Mouse (Mus musculus): ENCODE measurements around the gene Cep44. TPM values are rescaled to one million over a fixed set of nuclear protein-coding genes. Genes with fewer than 3 reads are reported as not detected.

Cep44 gene
- 28.7 and 31.7 TPM in 2 replicates for polyA plus RNA-seq (2015; fragmentation: Nextera tagmentation; extraction: Ambion mirVana)

DNA sequence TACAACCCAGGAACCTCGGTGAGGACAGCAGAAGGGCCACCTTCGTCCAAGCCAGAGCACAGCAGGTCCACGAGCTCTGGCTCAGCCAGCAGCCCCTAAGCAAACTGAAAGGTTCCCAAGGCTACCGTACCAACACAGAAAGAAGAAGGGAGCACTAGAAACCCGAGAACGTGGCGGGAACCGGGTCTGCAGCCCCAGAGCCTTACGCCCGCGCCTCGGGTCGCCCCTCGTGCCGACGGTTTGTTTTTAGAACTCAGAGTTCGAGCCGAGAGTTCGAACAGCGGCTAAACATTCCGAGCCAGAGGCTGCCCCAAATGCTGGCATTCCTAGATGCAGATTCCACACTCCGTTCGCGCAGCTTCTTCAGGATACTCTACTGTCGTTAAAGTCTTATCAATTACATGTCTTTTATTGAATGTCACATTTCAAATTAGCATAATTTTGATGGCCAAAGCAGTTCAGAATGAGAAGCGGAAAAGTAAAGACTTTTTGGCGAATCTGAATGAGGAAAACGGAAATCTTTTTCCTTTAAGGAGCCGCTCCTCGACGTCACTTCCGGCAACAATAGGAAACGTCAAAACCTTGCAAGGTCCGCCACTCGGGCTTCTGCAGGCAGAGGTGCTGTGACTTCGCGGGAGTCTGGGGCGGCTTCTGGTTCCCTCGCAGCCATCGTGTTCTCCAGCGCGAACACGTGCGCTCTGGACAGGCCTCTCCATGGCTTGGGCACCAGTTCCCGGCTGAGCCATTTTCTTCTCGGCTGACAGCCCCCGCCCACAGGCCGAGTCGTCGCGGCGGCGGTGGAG lies at the start of gene Cep44, which contains the start of gene Fbxo8:
TSS of gene Cep44 (minus strand) at position 490 of the 803 bp plus-strand sequence.
TSS of gene Fbxo8 (plus strand) at position 533 of the 803 bp plus-strand sequence.
- Histone ChIP-seq H3K27me3 (no peaks in the 10 kb centered on the region), H3K4me2 (peak within 1 kb of the TSS; percentile 53), H3K27ac (peak within 1 kb of the TSS; percentile 93), H3K4me1 (peaks cover 11% of the 10 kb centered on the region), H3K36me3 (no peaks in the 10 kb centered on the region; the same call in 1 of the 2 replicates), H3K9me3 (no peaks in the 10 kb centered on the region), H3K9ac (peak within 1 kb of the TSS; percentile 62), H3K4me3 (peak within 1 kb of the TSS; percentile 74)
- WGBS: under 1% methylated on average over 53 of the region's 53 CpGs
- peak; percentile 84 for ATAC-seq (ENCODE audit: insufficient number of reproducible peaks, low FRiP score, low TSS enrichment, low read depth)

DNA sequence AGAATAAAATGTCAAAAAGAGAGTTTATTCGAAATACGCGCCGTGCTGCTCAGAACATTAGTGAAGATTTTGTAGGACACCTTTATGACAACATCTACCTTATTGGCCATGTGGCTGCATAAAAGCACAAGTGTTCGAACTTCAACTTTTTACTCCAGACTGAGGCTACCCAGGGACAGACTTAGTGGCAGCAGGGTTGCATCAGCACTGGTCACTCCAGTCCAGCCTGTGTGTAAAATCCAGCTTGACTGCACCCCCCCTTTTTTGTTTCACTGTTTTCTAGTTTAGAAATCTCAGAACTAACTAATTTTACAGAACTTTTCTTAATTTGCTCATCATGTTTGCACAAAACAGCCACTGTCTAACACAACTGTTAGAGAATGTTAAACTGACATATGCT lies 40.7 kb upstream of the Cep44 start:
- Histone ChIP-seq H3K4me1 (no peaks in the 10 kb centered on the region), H3K4me3 (no peak overlapping the region), H3K9ac (no peak overlapping the region), H3K36me3 (no peaks in the 10 kb centered on the region), H3K27me3 (no peaks in the 10 kb centered on the region), H3K4me2 (no peak overlapping the region), H3K27ac (no peak overlapping the region), H3K9me3 (no peaks in the 10 kb centered on the region)
- 97% methylated on average over 5 of the region's 5 CpGs for WGBS
- ATAC-seq (ENCODE audit: insufficient number of reproducible peaks, low FRiP score, low TSS enrichment, low read depth): no peak

DNA sequence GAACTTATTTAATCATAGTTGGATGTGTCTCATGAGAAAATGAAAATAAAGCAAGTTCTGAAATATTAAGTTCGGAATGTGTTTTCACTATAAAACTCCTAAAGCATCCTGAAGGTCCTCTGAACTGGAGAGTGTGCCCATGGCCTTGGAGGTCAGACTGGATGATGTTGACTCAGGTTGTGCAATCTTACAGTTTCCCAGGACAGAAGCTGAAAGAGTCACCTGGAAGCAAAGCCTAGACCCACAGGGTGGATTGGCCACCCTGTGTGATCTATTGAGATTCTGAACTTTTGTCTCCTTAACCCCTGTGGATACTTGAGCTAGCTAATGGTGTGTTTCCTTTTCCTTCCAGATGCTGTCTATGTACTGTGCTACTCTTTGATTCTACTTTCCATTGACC lies 40.2 kb upstream of the Cep44 start:
- WGBS: 88% methylated on average over 1 of the region's 1 CpGs
- Histone ChIP-seq H3K4me3 (no peak overlapping the region), H3K9me3 (no peaks in the 10 kb centered on the region), H3K27me3 (no peaks in the 10 kb centered on the region), H3K36me3 (no peaks in the 10 kb centered on the region), H3K4me1 (no peaks in the 10 kb centered on the region), H3K4me2 (no peak overlapping the region), H3K9ac (no peak overlapping the region), H3K27ac (no peak overlapping the region)
- ATAC-seq (ENCODE audit: insufficient number of reproducible peaks, low FRiP score, low TSS enrichment, low read depth): no peak

DNA sequence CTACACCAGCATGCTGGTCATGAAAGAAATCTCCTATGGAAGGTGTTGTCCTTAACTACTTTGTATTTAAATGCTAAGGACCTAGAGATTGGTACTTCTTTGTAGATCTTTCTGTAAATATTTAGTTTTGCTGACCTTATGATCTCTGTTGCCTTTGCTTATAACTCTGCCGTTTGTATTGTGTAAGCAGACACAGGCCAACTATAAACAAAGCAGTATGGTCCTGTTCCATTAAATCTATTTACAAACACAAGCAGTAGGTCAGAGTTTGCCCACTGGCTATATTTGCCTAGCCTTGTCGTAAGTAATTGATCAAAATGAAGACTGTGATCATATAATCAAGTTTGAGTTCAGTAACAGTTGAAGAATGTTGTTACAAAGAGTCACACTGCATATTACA lies 38.2 kb upstream of the Cep44 start:
- H3K4me2 ChIP-seq: no peak overlapping the region
- WGBS: 59% methylated on average over 2 of the region's 2 CpGs
- no peak overlapping the region for H3K4me3 ChIP-seq
- H3K9me3 ChIP-seq: no peaks in the 10 kb centered on the region
- H3K27ac ChIP-seq: no peak overlapping the region
- H3K9ac ChIP-seq: no peak overlapping the region
- no peak for ATAC-seq (ENCODE audit: insufficient number of reproducible peaks, low FRiP score, low TSS enrichment, low read depth)
- H3K36me3 ChIP-seq: no peaks in the 10 kb centered on the region
- no peaks in the 10 kb centered on the region for H3K4me1 ChIP-seq
- no peaks in the 10 kb centered on the region for H3K27me3 ChIP-seq

DNA sequence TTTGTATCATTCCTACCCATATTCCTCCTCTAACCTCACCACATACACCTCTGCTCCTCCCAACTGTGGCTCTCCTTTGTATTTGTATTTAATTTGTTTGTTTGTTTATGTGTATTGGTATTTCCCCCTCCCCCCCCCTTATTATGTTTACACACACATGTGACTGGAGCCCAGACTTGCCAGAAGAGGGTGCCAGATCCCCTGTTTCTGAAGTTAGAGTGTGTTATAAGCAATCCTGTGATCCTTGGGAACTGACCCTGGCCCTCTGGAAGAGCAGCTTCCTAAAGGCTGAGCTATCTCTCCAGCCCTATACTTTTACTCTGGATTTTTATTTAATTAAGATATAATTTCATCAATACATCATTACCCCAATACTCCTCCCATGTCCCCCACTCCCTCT lies 32.0 kb upstream of the Cep44 start:
- H3K4me2 ChIP-seq: no peak overlapping the region

DNA sequence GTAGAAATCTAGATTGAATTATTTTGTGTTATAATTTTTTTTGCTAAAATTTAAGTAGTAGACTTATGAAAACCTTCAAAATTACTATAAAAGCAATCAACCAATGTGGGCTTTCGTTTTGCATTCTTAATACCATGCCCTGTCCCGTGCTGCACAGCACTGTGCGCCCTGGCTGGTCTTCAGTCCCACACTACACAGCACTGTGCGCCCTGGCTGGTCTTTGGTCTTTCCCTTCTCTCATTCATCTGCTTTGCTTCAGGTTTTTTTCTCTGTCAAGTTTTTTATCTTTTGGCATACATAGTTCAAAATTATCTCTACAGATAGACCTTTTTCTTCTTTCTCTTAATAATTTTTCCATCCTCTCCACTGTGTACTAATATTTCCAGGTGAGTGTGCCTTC lies 30.1 kb upstream of the Cep44 start:
- H3K4me2 ChIP-seq: no peak overlapping the region
- H3K27me3 ChIP-seq: no peaks in the 10 kb centered on the region
- no peaks in the 10 kb centered on the region for H3K4me1 ChIP-seq
- no peaks in the 10 kb centered on the region for H3K9me3 ChIP-seq
- no peak overlapping the region for H3K27ac ChIP-seq
- no peak overlapping the region for H3K9ac ChIP-seq
- 86% methylated on average over 4 of the region's 4 CpGs for WGBS
- no peak for ATAC-seq (ENCODE audit: insufficient number of reproducible peaks, low FRiP score, low TSS enrichment, low read depth)
- no peak overlapping the region for H3K4me3 ChIP-seq
- no peaks in the 10 kb centered on the region for H3K36me3 ChIP-seq

More for the DNA sequence above, 32.0 kb upstream of the Cep44 start:
- no peak for ATAC-seq (ENCODE audit: insufficient number of reproducible peaks, low FRiP score, low TSS enrichment, low read depth)
- Histone ChIP-seq H3K9ac (no peak overlapping the region), H3K4me1 (no peaks in the 10 kb centered on the region), H3K27ac (no peak overlapping the region), H3K4me3 (no peak overlapping the region), H3K9me3 (no peaks in the 10 kb centered on the region), H3K36me3 (no peaks in the 10 kb centered on the region), H3K27me3 (no peaks in the 10 kb centered on the region)

DNA sequence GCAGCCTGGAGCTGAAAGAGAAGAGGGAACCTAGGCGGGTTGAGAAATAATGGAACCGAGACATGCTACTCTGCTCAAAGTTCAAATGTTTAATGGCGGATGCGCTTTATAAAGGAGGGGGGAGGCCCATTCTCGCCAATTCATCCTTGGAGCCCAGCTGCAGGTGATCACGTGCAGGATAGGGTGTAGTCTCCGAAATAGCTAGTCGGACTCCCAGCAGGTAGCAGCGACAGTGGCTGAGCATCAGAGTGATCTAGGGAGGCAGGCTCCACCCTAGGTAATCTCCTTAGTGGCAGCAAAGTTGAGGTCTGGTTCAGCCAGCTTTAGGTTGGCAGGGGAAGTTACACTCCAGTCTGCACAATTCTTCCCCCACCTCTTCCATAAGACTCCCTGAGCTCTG lies 16.0 kb upstream of the Cep44 start:
- H3K27ac ChIP-seq: no peak overlapping the region
- no peak overlapping the region for H3K9ac ChIP-seq
- H3K36me3 ChIP-seq: peaks cover 3% of the 10 kb centered on the region; the same call in 1 of the 2 replicates
- H3K4me3 ChIP-seq: no peak overlapping the region
- no peaks in the 10 kb centered on the region for H3K9me3 ChIP-seq
- 95% methylated on average over 9 of the region's 9 CpGs for WGBS
- H3K27me3 ChIP-seq: no peaks in the 10 kb centered on the region
- H3K4me2 ChIP-seq: no peak overlapping the region
- ATAC-seq (ENCODE audit: insufficient number of reproducible peaks, low FRiP score, low TSS enrichment, low read depth): no peak
- no peaks in the 10 kb centered on the region for H3K4me1 ChIP-seq

DNA sequence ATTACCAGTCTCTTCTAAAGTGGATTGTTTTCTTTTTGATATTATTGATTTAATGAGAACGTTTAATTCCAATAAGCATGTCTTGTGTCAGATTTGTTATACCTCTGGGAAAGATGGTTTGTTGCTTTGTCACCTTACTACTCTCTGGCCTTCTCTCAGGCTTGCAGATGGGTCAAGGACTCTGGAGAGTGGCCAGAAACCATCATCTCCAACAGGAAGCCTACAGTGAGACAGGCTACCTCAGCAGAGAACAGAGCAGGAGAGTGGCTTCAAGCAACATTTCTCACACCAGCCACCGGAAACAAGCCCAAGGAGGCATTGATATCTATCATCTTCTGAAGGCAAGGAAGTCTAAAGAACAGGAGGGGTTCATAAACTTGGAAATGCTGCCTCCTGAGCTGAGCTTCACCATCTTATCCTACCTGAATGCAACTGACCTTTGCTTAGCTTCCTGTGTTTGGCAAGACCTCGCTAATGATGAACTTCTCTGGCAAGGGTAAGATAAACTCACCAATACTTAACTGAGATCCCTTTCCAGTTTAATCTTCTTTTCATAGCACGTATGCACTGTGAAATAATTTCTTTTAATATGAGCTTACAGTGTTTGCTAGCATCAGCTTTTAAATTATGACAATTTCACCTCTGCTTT lies 13.7 kb upstream of the Cep44 start:
- no peak overlapping the region for H3K27ac ChIP-seq
- WGBS: 80% methylated on average over 4 of the region's 4 CpGs
- no peak overlapping the region for H3K4me2 ChIP-seq
- no peaks in the 10 kb centered on the region for H3K9me3 ChIP-seq
- H3K4me1 ChIP-seq: no peaks in the 10 kb centered on the region
- H3K9ac ChIP-seq: no peak overlapping the region
- peaks cover 3% of the 10 kb centered on the region; the same call in 1 of the 2 replicates for H3K36me3 ChIP-seq
- H3K27me3 ChIP-seq: no peaks in the 10 kb centered on the region
- no peak overlapping the region for H3K4me3 ChIP-seq
- no peak for ATAC-seq (ENCODE audit: insufficient number of reproducible peaks, low FRiP score, low TSS enrichment, low read depth)

DNA sequence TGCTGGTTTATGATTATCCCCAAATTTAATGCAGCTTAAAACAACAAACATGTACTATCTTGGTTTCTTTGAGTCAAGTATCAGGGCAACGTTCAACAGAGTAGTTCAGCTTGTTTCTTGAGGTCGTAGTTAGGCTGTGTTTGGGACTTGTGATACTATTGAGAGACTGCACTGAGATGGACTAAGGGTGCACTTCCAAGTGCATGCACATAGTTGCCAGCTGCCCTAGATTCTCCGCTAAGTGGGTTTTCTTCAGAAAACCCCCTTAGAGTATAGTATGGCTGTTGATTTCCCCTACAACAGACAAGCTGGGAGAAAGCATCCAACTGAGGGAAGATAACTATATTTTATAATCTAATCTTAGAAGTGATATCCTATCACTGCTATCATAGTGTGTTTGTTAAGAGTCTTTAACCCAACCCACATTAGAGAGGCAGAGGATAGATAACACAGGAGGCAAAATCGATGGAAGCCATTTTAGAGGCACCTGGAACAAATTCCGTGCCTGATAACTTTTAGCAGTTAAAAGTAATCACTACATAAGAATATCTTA lies 1.8 kb upstream of the Cep44 start:
- Histone ChIP-seq H3K27ac (no peak overlapping the region), H3K36me3 (no peaks in the 10 kb centered on the region), H3K9ac (no peak overlapping the region), H3K4me3 (no peak overlapping the region), H3K4me1 (peaks cover 11% of the 10 kb centered on the region), H3K4me2 (no peak overlapping the region), H3K9me3 (no peaks in the 10 kb centered on the region), H3K27me3 (no peaks in the 10 kb centered on the region)
- no peak for ATAC-seq (ENCODE audit: insufficient number of reproducible peaks, low FRiP score, low TSS enrichment, low read depth)
- 67% methylated on average over 5 of the region's 5 CpGs for WGBS

DNA sequence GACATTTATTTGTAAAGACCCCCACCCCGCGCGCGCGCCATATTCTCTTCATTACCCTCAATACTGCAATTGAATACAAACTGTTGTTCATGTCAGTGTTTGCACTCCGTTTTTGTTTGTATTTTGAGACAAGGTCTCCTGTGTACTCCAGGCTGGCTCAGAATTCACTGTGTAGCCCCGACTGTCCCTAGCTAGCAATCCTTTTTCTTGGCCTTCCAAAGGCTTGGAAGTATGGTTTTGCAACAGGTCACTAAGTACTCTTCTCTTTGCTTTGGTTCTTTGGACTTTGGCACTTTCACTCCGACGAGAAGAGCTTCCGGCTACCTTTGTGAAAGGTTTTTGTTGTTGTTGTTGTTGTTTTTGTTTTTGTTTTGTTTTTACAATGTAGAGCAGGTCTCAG lies 1.2 kb upstream of the Cep44 start:
- no peak overlapping the region for H3K27ac ChIP-seq
- H3K4me1 ChIP-seq: peaks cover 11% of the 10 kb centered on the region
- no peaks in the 10 kb centered on the region for H3K36me3 ChIP-seq
- peak overlapping the region; percentile 74 for H3K4me3 ChIP-seq
- peak overlapping the region; percentile 53 for H3K4me2 ChIP-seq
- H3K9ac ChIP-seq: 0 out of 2 replicates have a peak overlapping the region, but pooled peaks have one; percentile 52
- ATAC-seq (ENCODE audit: insufficient number of reproducible peaks, low FRiP score, low TSS enrichment, low read depth): no peak
- 29% methylated on average over 10 of the region's 10 CpGs for WGBS
- no peaks in the 10 kb centered on the region for H3K27me3 ChIP-seq
- no peaks in the 10 kb centered on the region for H3K9me3 ChIP-seq

DNA sequence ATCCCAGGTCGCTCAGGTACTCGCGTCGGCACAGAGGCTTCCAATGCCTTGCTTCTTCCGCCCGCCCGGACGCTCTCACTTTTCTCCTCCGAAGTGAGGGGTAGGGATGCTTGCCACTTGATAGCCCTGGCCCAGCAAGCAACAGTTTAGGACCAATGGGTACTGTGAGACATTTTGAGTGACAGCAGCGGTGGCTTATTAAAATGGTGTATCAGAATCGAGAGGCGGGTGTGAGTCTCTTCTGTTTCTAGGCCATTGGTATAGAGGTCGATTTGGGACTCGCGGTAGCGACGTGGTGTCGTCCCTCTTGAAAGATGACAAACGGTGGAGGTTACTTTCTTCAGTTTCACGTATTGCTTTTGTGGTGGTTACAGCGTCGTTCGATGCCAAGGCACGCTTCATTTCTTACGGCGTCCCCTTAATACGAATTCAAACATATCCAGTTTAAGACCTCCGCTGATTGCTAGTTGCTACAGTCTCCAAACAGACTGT lies 560 bp upstream of the Cep44 start:
- Histone ChIP-seq H3K4me2 (peak overlapping the region; percentile 53), H3K9me3 (no peaks in the 10 kb centered on the region), H3K4me1 (peaks cover 11% of the 10 kb centered on the region), H3K9ac (peak overlapping the region; percentile 52), H3K36me3 (no peaks in the 10 kb centered on the region), H3K4me3 (peak overlapping the region; percentile 74), H3K27me3 (no peaks in the 10 kb centered on the region), H3K27ac (peak overlapping the region; percentile 93)
- ATAC-seq (ENCODE audit: insufficient number of reproducible peaks, low FRiP score, low TSS enrichment, low read depth): peak; percentile 94
- WGBS: under 1% methylated on average over 28 of the region's 28 CpGs

DNA sequence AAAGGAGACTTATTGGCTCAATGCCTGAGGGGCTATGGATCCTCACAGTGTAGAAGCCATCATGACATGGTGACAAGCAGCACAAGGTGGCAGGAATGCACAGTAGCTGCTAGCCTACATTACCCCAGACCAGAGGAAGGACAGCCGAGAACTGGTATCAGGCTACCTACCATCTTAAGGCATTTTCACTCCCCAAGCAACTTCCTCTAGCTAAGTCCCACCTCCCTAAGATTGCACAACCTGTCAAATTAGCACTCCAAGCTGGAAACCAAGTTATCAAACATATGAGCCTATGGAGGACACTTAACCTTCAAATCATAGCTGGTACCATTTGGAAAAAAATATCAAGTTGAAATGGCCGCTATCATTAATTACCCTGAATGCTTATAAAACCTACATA lies 3.0 kb downstream of the Cep44 start:
- no peaks in the 10 kb centered on the region for H3K9me3 ChIP-seq
- H3K27ac ChIP-seq: no peak overlapping the region
- no peak overlapping the region for H3K4me2 ChIP-seq
- 85% methylated on average over 2 of the region's 2 CpGs for WGBS
- H3K27me3 ChIP-seq: no peaks in the 10 kb centered on the region
- no peak overlapping the region for H3K9ac ChIP-seq
- peaks cover 13% of the 10 kb centered on the region; the same call in 1 of the 2 replicates for H3K36me3 ChIP-seq
- peaks cover 11% of the 10 kb centered on the region for H3K4me1 ChIP-seq
- no peak for ATAC-seq (ENCODE audit: insufficient number of reproducible peaks, low FRiP score, low TSS enrichment, low read depth)
- H3K4me3 ChIP-seq: no peak overlapping the region
